Mouse (Mus musculus) C2C12 (cell line): ENCODE results near the gene Gm17581. TPM values are rescaled to one million over a fixed set of nuclear protein-coding genes. Genes with fewer than 3 reads are reported as not detected.
"Not testable (repeated sequence)": the region's sequence is repeated elsewhere in the genome, so short reads cannot be mapped to it uniquely, and the experiment has no call there.

Source experiments
- H3K27me3 ChIP-seq: one replicate; pipeline ENCODE4 v1.6.1; 2011; ENCODE audit not compliant: control insufficient read depth, insufficient read depth, insufficient read length
- H3K36me3 ChIP-seq: one replicate; pipeline ENCODE4 v1.6.1; 2011; ENCODE audit not compliant: control insufficient read depth, insufficient read depth
- H3K4me3 ChIP-seq: one replicate; pipeline ENCODE4 v1.5.1; 2011; ENCODE audit warnings: mild to moderate bottlenecking, control low read depth; ENCODE audit not compliant: poor library complexity, insufficient read depth, severe bottlenecking
- H3K79me2 ChIP-seq: one replicate; pipeline ENCODE4 v1.6.1; 2011; ENCODE audit not compliant: control insufficient read depth, insufficient read depth
- H3K79me3 ChIP-seq: one replicate; pipeline ENCODE4 v1.6.1; 2011; ENCODE audit warnings: low read depth, control low read depth
- H3ac ChIP-seq: one replicate; pipeline ENCODE3; 2011; ENCODE audit warnings: low read depth; ENCODE audit not compliant: control insufficient read depth, insufficient read length
- CEBPB ChIP-seq: IDR thresholded peaks from one replicate; pipeline ENCODE4 v1.6.1; 2011; ENCODE audit warnings: low read depth, mild to moderate bottlenecking, control low read depth, moderate library complexity
- CTCF ChIP-seq: IDR thresholded peaks from one replicate; pipeline ENCODE4 v1.5.1; 2011; ENCODE audit not compliant: control insufficient read depth, insufficient read depth, insufficient read length
- FOSL1 ChIP-seq: IDR thresholded peaks from one replicate; pipeline ENCODE4 v1.8.0; 2011; ENCODE audit warnings: mild to moderate bottlenecking, low read length; ENCODE audit not compliant: poor library complexity, insufficient read depth, severe bottlenecking
- MAX ChIP-seq: IDR thresholded peaks from one replicate; pipeline ENCODE4 v1.6.1; 2011; ENCODE audit warnings: mild to moderate bottlenecking, control low read depth
- MYOD1 ChIP-seq: IDR thresholded peaks from one replicate; pipeline ENCODE4 v1.6.1; 2011; ENCODE audit warnings: low read depth; ENCODE audit not compliant: control insufficient read depth, insufficient read length
- MYOG ChIP-seq: IDR thresholded peaks from one replicate; pipeline ENCODE4 v1.6.1; 2011; ENCODE audit not compliant: control insufficient read depth, insufficient read length; ENCODE audit errors: extremely low read depth
- USF1 ChIP-seq: IDR thresholded peaks from one replicate; pipeline ENCODE4 v1.6.1; 2011; ENCODE audit warnings: low read depth, mild to moderate bottlenecking, control low read depth, moderate library complexity
- polyA plus RNA-seq: library from polyadenylated mRNA; unstranded; fragments of >200 nt; fragmentation: generic; extraction: Trizol; gene quantifications from one replicate; pipeline ENCODE4 v1.2.1, GENCODE M21; 2012; ENCODE audit warnings: missing spikeins

Gene Gm17581
- polyA plus RNA-seq, 1 experiment, result not detected

DNA sequence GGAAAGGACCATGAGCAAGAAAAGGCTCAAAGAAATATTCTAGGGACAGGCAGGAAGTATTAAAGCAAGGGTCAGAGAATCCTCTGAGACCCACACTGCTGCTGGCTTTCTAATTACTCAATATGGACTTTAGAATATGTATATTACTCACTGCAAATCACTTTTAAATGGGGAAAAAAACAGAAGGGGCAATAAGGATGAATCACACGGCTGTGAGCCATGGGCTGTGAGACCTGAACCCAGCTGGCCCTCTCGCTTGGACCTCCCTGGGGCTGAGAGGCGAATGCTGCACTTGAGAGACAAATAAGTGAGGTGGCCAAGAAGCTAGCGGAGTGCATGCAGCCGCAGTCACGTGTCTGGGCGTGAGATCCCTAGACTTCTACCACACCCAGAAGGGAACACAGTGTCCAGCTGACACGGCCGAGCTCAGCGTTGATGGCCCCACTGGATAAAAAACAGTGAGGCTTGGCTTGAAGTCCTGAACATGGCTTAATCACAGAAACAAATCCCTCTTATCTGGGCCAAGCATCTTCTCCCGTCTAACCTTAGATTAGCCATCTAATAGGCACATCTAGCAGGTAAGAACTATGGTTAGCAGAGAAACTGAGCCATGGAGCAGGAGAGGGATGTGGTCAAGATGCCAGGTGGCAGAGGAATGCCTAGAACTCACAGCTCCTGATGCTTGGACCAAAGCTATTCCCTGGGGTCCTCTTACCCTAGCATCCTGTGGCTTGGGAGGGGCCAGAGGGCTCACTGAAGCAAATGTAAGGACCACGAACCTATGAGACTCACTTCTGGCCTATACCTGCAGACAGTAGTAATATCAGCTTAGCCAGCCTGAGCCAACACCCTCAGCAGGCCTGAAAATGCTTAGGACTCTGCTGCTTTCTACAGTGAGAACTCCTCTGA lies 18.3 kb downstream of the Gm17581 start:
- no peak overlapping the region for H3K4me3 ChIP-seq
- no peaks in the 10 kb centered on the region for H3K79me3 ChIP-seq
- TF ChIP-seq CTCF, result no peak
- TF ChIP-seq MYOD1, result no peak
- no peak for TF ChIP-seq FOSL1
- no peak for TF ChIP-seq USF1
- TF ChIP-seq MAX, result no peak
- no peak for TF ChIP-seq CEBPB
- TF ChIP-seq MYOG, result no peak
- H3ac ChIP-seq, result no peak overlapping the region
- H3K36me3 ChIP-seq, result peaks cover 33% of the 10 kb centered on the region
- no peaks in the 10 kb centered on the region for H3K79me2 ChIP-seq
- H3K27me3 ChIP-seq, result no peaks in the 10 kb centered on the region

DNA sequence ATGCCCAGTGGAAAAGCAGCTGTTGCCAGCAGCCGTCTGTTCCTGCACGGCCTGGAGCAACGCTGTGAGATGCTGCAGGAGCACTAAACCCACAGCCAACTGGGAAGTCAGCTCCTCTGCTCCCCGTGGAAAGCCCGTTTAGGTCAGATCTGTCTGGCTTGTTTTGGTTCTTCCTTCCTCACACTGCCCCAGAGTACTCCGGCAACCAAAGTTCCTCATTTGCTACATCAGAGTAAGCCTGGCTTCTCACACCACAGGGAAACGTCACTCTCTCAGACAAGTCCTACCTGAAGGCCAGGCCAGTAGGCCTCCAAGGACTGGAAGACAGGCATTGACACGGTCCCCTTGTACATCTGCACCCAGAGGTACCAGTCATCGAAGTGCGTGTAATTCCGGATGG lies 25.1 kb downstream of the Gm17581 start:
- Histone ChIP-seq H3ac (no peak overlapping the region), H3K27me3 (no peaks in the 10 kb centered on the region), H3K4me3 (no peak overlapping the region), H3K79me3 (no peaks in the 10 kb centered on the region), H3K79me2 (no peaks in the 10 kb centered on the region), H3K36me3 (peaks cover 44% of the 10 kb centered on the region)
- TF ChIP-seq MYOD1 (no peak), CTCF (no peak), FOSL1 (no peak), MYOG (no peak), USF1 (no peak), CEBPB (no peak), MAX (no peak)

DNA sequence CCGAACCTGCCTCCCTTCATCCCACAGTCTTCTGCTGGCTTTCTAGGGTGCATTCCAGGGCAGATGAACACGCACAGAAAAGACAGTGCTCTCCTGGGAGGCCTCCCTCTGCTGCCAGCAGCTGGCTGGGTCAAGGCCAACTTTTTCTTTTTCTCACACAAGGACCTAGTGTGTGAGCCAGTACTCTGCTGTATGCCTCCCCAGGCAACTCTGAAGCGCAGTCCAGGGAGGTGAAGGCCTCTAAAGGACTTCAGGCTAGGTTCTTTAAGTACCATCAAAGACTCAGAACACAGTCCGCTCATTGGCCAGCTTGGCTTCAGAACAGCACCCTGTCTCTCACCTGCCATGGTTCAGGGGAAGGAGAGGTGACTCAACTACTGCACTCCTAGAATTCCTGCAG lies 28.4 kb downstream of the Gm17581 start:
- Histone ChIP-seq H3K4me3 (no peak overlapping the region), H3K79me3 (no peaks in the 10 kb centered on the region), H3K79me2 (no peaks in the 10 kb centered on the region), H3K27me3 (no peaks in the 10 kb centered on the region), H3K36me3 (peaks cover 39% of the 10 kb centered on the region), H3ac (no peak overlapping the region)
- TF ChIP-seq MAX (no peak), CEBPB (no peak), MYOG (no peak), USF1 (no peak), MYOD1 (no peak), FOSL1 (no peak), CTCF (no peak)

DNA sequence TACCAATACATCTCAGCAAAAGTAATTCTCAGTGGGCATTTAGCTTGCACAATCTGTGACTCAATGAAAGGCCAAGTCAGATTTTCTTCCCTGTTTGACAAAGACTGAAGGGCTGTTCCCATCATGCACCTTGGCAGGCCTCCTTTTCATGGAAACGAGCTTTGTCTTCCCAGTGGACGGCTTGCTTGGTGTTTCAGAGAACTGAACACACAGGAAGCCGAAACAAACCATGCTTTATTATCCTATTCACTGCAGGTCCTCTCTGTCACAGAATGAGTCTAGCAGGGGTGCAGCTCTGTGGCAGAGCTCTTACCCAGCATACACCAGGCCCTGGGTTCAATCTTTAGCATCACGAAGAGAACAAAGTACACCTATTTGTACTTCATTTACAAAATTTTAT lies 32.0 kb downstream of the Gm17581 start:
- peaks cover 22% of the 10 kb centered on the region for H3K36me3 ChIP-seq
- H3K4me3 ChIP-seq, result no peak overlapping the region
- no peaks in the 10 kb centered on the region for H3K79me3 ChIP-seq
- no peak for TF ChIP-seq CEBPB
- no peak for TF ChIP-seq FOSL1
- TF ChIP-seq CTCF, result no peak
- TF ChIP-seq MAX, result no peak
- TF ChIP-seq MYOD1, result no peak
- no peak overlapping the region for H3ac ChIP-seq
- no peaks in the 10 kb centered on the region for H3K27me3 ChIP-seq
- H3K79me2 ChIP-seq, result no peaks in the 10 kb centered on the region

DNA sequence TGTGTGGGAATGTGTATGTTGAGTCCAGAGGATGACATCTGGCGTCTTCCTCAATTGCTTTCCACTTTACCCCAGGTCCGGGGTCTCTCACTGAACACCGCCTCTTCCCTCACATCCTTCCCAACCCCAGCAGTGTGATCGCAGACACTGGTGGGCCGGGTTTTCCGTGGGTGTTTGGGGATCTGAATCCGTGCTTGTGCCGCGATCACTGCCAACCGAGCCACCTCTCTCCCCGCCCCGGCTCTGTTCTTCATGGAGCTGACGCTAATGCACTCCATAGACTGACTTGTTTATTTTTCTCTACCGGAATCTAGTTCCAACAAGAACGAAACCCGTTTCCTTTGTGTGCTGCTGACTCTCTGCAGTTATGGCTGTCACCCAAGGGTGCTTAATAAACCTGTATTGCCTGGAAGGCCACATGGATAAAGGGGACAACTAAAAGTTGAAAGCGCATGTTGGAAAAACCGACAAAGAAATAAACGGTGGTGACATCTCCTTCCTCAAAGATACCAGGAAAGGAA lies 34.2 kb downstream of the Gm17581 start:
- no peaks in the 10 kb centered on the region for H3K27me3 ChIP-seq
- no peaks in the 10 kb centered on the region for H3K79me3 ChIP-seq
- no peak for TF ChIP-seq CEBPB
- TF ChIP-seq USF1, result no peak
- no peak for TF ChIP-seq MYOG
- TF ChIP-seq FOSL1, result no peak
- no peak for TF ChIP-seq MYOD1
- no peak for TF ChIP-seq CTCF
- no peak for TF ChIP-seq MAX
- peaks cover 19% of the 10 kb centered on the region for H3K36me3 ChIP-seq
- H3ac ChIP-seq, result no peak overlapping the region
- H3K4me3 ChIP-seq, result no peak overlapping the region
- H3K79me2 ChIP-seq, result no peaks in the 10 kb centered on the region

DNA sequence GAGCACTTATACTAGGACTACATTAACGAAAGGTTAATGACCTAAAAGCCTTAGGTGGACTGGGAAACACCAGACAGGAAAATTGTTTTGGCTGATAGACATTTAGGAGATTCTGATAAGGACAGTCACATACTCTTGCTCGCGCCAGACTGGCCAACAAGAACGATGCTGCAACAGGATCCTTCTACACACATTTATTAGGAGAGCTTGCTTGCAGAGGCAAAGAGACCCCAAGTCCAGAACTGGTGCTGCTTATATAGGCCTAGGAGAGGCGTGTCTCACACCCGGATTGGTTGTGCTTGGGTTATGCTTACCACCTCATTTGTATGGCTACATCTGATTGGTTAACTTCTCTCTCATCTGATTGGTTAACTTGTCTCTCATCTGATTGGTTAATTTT lies 37.2 kb downstream of the Gm17581 start:
- not testable (repeated sequence) for H3K79me2 ChIP-seq, H3K79me3 ChIP-seq, H3K27me3 ChIP-seq, H3K4me3 ChIP-seq, H3ac ChIP-seq, H3K36me3 ChIP-seq
